Mouse (Mus musculus) gastrocnemius, adult 8-10 months (tissue): ENCODE results near the gene Pik3c2g. TPM values are rescaled to one million over a fixed set of nuclear protein-coding genes. Genes with fewer than 3 reads are reported as not detected.

Experiments used
- DNase-seq, 2 experiments: peaks; one replicate each; pipeline ENCODE4 v3.0.0; 2022; ENCODE audit warnings: low spot score in 2 of 2
- total RNA-seq, 4 experiments: library from RNA; stranded (reverse); gene quantifications; 2 replicates each; pipeline ENCODE4 v1.2.4; 2022

Gene Pik3c2g
- total RNA-seq, 4 experiments from 2014 or later = not detected

- DNase-seq = no peak
These were observed 148.9 kb downstream of the Pik3c2g start for GRCm38 (mm10) chr6:139735708-139736626.

- no peak for DNase-seq
These were observed 151.3 kb downstream of the Pik3c2g start for GRCm38 (mm10) chr6:139738350-139738749.

DNA sequence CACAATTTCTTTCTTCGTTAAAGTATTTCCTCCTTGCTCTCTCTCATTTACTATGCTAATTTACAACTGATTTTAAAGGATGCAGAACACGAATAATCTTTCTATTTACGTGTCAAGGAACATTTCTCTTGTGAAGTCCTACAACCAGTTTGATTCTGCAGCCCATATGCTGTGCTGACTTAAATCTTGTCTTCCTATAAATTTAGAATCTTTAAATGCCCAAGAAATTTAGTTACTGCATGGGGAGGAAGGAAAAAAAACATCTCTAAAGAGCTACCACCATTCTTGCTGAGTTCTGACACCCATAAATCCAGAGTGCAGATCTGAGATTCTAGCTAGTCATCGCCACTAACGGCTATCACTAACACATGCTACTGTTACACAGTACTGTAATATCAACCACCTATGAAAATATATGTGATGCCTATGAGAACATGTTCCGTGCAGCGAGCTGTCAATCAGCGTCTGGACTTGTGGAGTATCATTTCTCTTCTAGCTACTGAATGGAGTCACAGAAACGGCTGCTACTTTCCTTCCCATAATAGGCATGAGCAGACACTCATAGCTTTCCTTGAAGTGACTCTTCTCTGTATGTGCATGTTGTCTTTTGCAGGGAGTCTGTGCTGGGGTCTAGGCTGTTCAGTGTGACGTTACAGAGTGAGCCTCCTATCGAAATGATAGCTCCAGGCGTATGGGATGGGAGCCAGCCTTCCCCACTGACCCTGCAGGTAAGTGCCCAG, 155.8 kb downstream of the Pik3c2g start:
- DNase-seq = no peak

DNA sequence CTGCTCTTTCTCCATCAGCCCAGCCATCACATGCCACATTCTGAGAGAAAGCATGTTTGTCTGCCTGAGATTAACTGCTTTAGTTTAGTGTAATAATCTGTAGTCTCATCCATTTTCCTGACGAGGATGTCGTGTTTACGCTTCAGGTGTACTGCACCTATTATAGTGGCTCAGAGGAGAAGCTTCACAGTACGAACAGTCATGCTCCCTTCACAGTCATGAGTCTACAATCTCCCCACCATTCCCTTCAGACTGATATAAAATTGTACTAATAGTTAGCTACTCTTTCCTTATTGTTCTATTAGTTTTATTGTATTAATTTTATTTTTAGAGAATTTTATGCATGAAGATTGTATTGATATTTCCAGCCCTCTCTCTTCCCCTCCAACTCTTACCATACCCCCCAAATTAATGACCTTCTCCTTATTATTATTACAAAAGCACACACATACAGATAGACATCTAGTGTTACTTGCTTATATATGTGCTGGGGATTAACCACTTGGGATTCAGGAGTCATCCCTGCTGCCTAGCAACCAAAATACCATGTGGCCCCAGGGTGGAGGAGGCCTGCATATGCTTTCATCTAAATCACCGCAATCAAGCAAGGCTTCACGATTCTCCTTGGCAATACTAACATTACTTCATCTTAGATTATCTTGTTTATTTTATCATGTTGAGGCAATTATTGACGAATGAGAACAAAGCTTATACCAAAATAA, 159.9 kb downstream of the Pik3c2g start:
- DNase-seq = no peak

- DNase-seq = no peak
These were observed 161.2 kb downstream of the Pik3c2g start for GRCm38 (mm10) chr6:139748091-139748771.

DNA sequence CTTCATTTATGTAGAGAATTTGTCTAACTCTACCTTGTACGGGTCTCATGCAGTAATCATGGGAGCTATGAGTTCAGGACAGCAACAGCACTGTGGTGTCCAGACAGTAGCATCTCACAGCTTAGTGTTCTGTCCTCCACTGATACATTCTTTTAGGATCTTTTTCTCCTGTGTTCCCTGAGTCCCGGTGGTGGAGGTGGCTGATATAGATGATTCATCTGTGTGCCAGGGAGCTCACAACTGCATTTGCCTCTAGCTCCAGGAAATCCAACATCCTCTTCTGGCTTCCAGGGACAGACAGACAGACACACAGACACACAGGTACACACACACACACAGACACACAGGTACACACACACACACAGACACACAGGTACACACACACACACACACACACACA, 163.6 kb downstream of the Pik3c2g start:
- DNase-seq = no peak

- DNase-seq = no peak
These were observed 164.0 kb downstream of the Pik3c2g start for GRCm38 (mm10) chr6:139751022-139751421.

DNA sequence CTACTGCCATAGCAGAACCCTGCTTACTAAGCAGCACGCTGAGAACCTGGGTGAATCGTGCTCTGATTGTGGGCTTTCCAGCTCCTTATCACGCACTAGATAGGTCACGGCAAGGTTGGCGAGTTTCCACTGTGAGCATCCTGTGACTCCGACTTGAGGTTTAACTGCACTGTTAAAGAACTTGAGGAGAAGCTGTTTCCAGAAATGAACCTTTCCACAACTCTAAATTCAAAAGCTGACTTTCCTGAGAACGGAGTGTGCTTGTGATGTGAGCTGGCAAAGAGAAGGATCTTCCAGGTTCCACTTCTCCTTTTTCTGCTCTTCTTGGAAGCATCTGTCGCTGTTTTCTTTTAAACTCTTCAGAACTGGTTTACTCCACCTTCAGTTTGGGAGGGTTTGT, 170.9 kb downstream of the Pik3c2g start:
- no peak for DNase-seq

DNA sequence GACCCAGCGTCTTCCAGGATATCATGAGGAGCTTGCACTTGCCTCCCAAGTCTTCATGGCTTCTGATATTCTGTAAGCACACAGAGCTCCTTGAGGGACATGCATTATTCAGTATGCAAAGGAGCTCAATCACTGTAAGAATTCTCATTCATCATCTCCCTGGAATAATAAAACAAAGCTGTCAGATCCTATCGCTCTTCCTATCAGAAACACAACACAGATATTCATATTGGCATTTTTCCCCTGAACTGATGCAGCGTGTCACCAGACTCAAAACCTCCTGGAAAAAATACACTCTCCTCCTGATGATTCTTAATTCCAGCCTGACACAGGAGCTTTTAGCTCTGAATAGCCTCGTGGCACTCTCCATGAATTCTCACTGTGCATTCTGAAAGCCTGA, 174.0 kb downstream of the Pik3c2g start:
- no peak for DNase-seq

DNA sequence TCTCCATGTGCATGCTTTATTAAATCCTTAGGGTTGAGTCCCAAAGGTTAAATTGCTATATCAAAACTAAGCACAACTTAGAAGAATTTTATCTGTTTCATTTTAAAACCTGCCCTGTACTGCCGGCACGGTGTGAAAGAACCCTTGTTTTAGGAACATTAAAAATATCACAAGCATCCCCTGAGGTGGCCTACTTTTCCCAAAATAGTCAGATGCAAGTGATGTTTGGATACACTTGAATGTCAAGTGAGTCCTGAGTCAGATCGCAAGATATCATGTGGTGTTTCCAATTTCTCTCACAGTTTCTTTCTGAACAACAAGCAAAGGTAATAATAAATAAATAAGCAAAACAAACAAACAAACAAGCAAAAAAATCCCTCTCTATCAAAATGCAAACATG, 177.4 kb downstream of the Pik3c2g start:
- DNase-seq = no peak

GRCm38 (mm10) chr6:139769744-139770473, 182.9 kb downstream of the Pik3c2g start:
- no peak for DNase-seq

- DNase-seq = no peak
These were observed 183.5 kb downstream of the Pik3c2g start for GRCm38 (mm10) chr6:139770535-139770934.

- no peak for DNase-seq
These were observed 190.7 kb downstream of the Pik3c2g start for GRCm38 (mm10) chr6:139777576-139778282.

GRCm38 (mm10) chr6:139780028-139780427, 193.0 kb downstream of the Pik3c2g start:
- no peak for DNase-seq

- no peak for DNase-seq
These were observed 202.5 kb downstream of the Pik3c2g start for GRCm38 (mm10) chr6:139789479-139789878.

DNA sequence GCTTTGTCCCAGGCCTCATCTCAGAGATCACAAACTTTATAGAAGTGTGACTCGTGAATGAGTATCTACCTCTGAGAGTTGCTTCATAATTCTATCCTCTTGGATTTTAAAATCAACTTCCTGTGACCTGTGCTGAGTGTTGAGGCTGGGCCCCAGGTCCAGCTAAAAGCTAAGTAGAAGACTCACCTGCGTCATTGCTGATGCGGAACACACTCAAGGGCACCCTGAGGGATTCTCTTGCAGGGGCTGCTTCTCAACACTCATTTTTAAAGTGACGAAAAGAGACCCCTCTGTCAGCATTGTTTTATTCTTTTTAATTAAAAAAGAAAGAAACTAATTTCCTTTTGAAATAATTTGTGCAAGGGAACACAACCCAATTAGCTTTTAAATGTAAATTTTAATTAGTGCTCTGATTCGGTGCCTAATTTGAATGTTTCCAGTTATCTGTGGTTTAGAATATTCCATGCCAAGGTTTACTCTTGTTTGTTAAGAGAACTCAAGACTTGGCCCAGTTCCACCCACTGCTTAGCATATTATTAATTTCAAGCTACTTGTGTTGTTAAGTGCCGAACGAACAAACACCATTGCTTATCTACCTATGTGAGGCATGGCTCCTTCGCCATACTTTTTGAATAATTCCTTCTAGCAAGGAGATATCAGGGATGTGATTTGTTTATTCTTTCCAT, 212.7 kb downstream of the Pik3c2g start:
- DNase-seq = no peak

GRCm38 (mm10) chr6:139821916-139822315, 234.9 kb downstream of the Pik3c2g start:
- DNase-seq = no peak

DNA sequence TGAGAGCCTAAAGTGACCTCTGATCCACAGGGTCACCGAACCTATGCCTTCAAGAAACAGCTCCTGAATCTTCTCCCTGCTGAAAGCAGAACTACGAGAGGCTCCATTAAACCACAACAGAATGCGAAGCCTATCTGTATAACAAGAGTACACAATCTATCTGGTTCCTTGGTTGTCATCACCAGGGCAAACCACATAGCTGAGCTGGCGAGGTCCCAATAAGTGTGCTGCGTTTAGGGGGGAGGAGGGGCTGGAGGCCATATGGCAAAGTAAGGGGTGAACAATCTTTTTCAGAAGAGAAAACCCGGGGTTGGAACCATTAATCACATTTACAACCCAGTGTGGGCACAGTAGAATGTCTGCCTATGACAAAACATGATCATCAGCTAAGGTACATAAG, 251.2 kb downstream of the Pik3c2g start:
- no peak for DNase-seq

DNA sequence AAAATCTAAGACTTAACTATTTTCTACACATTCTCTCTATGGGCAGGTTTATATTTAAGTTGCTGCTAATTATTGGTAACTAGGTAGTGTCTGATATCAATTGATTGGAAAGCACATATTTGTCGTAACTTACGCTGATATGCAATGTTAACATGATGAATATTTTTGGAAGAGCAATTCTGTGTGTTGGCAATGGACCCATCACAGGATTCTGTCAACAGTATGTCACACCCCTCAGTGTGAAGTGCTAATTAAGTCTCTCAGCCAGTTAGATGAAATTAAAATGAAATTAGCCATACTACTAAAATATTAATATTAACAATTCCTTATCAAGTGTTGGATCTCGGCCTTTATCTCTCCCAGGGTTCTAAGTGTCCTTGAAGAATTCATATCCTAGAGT, 251.7 kb downstream of the Pik3c2g start:
- no peak for DNase-seq
